Mouse (Mus musculus): ENCODE results near the gene Gpx2. TPM values are rescaled to one million over a fixed set of nuclear protein-coding genes. Genes with fewer than 3 reads are reported as not detected.

The Gpx2 gene
- polyA plus RNA-seq, 1 experiment from 2014 or later = 98.3 TPM

GRCm38 (mm10) chr12:76822651-76823041 is 27.3 kb upstream of the Gpx2 start, which contains the start of gene Rab15:
Gene Rab15 (minus strand): TSS chr12:76822908.
- Histone ChIP-seq H3K36me3 (ENCODE audit: control insufficient read depth, insufficient read depth, low read length) (no peaks in the 10 kb centered on the region), H3K27ac (ENCODE audit: low read depth) (no peak within 1 kb of the TSS), H3K9ac (ENCODE audit: low read length) (peak within 1 kb of the TSS; percentile 69), H3K4me2 (ENCODE audit: low read length) (peak within 1 kb of the TSS; percentile 77), H3K9me3 (ENCODE audit: control insufficient read depth, low read length) (no peaks in the 10 kb centered on the region), H3K4me3 (ENCODE audit: low read depth, low read length) (peak within 1 kb of the TSS; percentile 67), H3K27me3 (replicated peaks; ENCODE audit: control insufficient read depth, insufficient read depth, low read length) (peaks cover 4% of the 10 kb centered on the region; the same call in 1 of the 2 replicates), H3K4me1 (replicated peaks; ENCODE audit: control insufficient read depth, insufficient read depth, low read length) (peaks cover 31% of the 10 kb centered on the region)
- 2% methylated on average over 17 of the region's 17 CpGs for WGBS
- ATAC-seq (replicated peaks; ENCODE audit: low FRiP score, low TSS enrichment, low read depth) = peak; percentile 6; the same call in 1 of the 2 replicates
- peak; percentile 72 for DNase-seq (ENCODE audit: low spot score)

- Histone ChIP-seq H3K27ac (ENCODE audit: low read depth) (no peak overlapping the region), H3K36me3 (ENCODE audit: control insufficient read depth, insufficient read depth, low read length) (no peaks in the 10 kb centered on the region), H3K4me3 (ENCODE audit: low read depth, low read length) (peak overlapping the region; percentile 67), H3K4me1 (replicated peaks; ENCODE audit: control insufficient read depth, insufficient read depth, low read length) (peaks cover 31% of the 10 kb centered on the region), H3K9ac (ENCODE audit: low read length) (peak overlapping the region; percentile 69), H3K27me3 (replicated peaks; ENCODE audit: control insufficient read depth, insufficient read depth, low read length) (peaks cover 4% of the 10 kb centered on the region; the same call in 1 of the 2 replicates), H3K4me2 (ENCODE audit: low read length) (peak overlapping the region; percentile 77), H3K9me3 (ENCODE audit: control insufficient read depth, low read length) (no peaks in the 10 kb centered on the region)
- under 1% methylated on average over 54 of the region's 66 CpGs for WGBS
- ATAC-seq (replicated peaks; ENCODE audit: low FRiP score, low TSS enrichment, low read depth) (peak; percentile 53), DNase-seq (ENCODE audit: low spot score) (peak; percentile 79)
These were observed 26.8 kb upstream of the Gpx2 start for GRCm38 (mm10) chr12:76822002-76822650.

- DNase-seq (ENCODE audit: low spot score) = no peak
- peak; percentile 21; the same call in 1 of the 2 replicates for ATAC-seq (replicated peaks; ENCODE audit: low FRiP score, low TSS enrichment, low read depth)
- WGBS = 43% methylated on average over 4 of the region's 4 CpGs
- no peak overlapping the region for H3K4me3 ChIP-seq (ENCODE audit: low read depth, low read length)
- H3K4me2 ChIP-seq (ENCODE audit: low read length) = peak overlapping the region; percentile 77
- peaks cover 4% of the 10 kb centered on the region; the same call in 1 of the 2 replicates for H3K27me3 ChIP-seq (replicated peaks; ENCODE audit: control insufficient read depth, insufficient read depth, low read length)
- H3K9me3 ChIP-seq (ENCODE audit: control insufficient read depth, low read length) = no peaks in the 10 kb centered on the region
- no peaks in the 10 kb centered on the region for H3K36me3 ChIP-seq (ENCODE audit: control insufficient read depth, insufficient read depth, low read length)
- no peak overlapping the region for H3K9ac ChIP-seq (ENCODE audit: low read length)
- H3K27ac ChIP-seq (ENCODE audit: low read depth) = 0 out of 2 replicates have a peak overlapping the region, but pooled peaks have one; percentile 11
- peaks cover 31% of the 10 kb centered on the region for H3K4me1 ChIP-seq (replicated peaks; ENCODE audit: control insufficient read depth, insufficient read depth, low read length)
These were observed 25.3 kb upstream of the Gpx2 start for GRCm38 (mm10) chr12:76820615-76821014.

- no peak overlapping the region for H3K4me3 ChIP-seq (ENCODE audit: low read depth, low read length)
- H3K9me3 ChIP-seq (ENCODE audit: control insufficient read depth, low read length) = no peaks in the 10 kb centered on the region
- no peak overlapping the region for H3K27ac ChIP-seq (ENCODE audit: low read depth)
- ATAC-seq (replicated peaks; ENCODE audit: low FRiP score, low TSS enrichment, low read depth) = no peak
- H3K4me2 ChIP-seq (ENCODE audit: low read length) = no peak overlapping the region
- H3K27me3 ChIP-seq (replicated peaks; ENCODE audit: control insufficient read depth, insufficient read depth, low read length) = peaks cover 2% of the 10 kb centered on the region; the same call in 1 of the 2 replicates
- 61% methylated on average over 6 of the region's 6 CpGs for WGBS
- no peak for DNase-seq (ENCODE audit: low spot score)
- no peak overlapping the region for H3K9ac ChIP-seq (ENCODE audit: low read length)
- peaks cover 31% of the 10 kb centered on the region for H3K4me1 ChIP-seq (replicated peaks; ENCODE audit: control insufficient read depth, insufficient read depth, low read length)
- no peaks in the 10 kb centered on the region for H3K36me3 ChIP-seq (ENCODE audit: control insufficient read depth, insufficient read depth, low read length)
These were observed 24.5 kb upstream of the Gpx2 start for GRCm38 (mm10) chr12:76819816-76820215.

- no peak overlapping the region for H3K4me2 ChIP-seq (ENCODE audit: low read length)
- H3K27me3 ChIP-seq (replicated peaks; ENCODE audit: control insufficient read depth, insufficient read depth, low read length) = no peaks in the 10 kb centered on the region; the same call in 1 of the 2 replicates
- H3K9me3 ChIP-seq (ENCODE audit: control insufficient read depth, low read length) = no peaks in the 10 kb centered on the region
- WGBS = 80% methylated on average over 9 of the region's 9 CpGs
- DNase-seq (ENCODE audit: low spot score) (no peak), ATAC-seq (replicated peaks; ENCODE audit: low FRiP score, low TSS enrichment, low read depth) (no peak)
- H3K4me3 ChIP-seq (ENCODE audit: low read depth, low read length) = no peak overlapping the region
- H3K27ac ChIP-seq (ENCODE audit: low read depth) = no peak overlapping the region
- no peak overlapping the region for H3K9ac ChIP-seq (ENCODE audit: low read length)
- peaks cover 31% of the 10 kb centered on the region for H3K4me1 ChIP-seq (replicated peaks; ENCODE audit: control insufficient read depth, insufficient read depth, low read length)
- H3K36me3 ChIP-seq (ENCODE audit: control insufficient read depth, insufficient read depth, low read length) = no peaks in the 10 kb centered on the region
These were observed 23.6 kb upstream of the Gpx2 start for GRCm38 (mm10) chr12:76818908-76819307.

- ATAC-seq (replicated peaks; ENCODE audit: low FRiP score, low TSS enrichment, low read depth) = peak; percentile 53
- Histone ChIP-seq H3K4me3 (ENCODE audit: low read depth, low read length) (no peak overlapping the region), H3K9ac (ENCODE audit: low read length) (no peak overlapping the region), H3K4me1 (replicated peaks; ENCODE audit: control insufficient read depth, insufficient read depth, low read length) (peaks cover 31% of the 10 kb centered on the region), H3K9me3 (ENCODE audit: control insufficient read depth, low read length) (no peaks in the 10 kb centered on the region), H3K4me2 (ENCODE audit: low read length) (no peak overlapping the region; the same call in 1 of the 2 replicates), H3K27ac (ENCODE audit: low read depth) (peak overlapping the region; percentile 70), H3K27me3 (replicated peaks; ENCODE audit: control insufficient read depth, insufficient read depth, low read length) (no peaks in the 10 kb centered on the region; the same call in 1 of the 2 replicates), H3K36me3 (ENCODE audit: control insufficient read depth, insufficient read depth, low read length) (no peaks in the 10 kb centered on the region)
- peak; percentile 65 for DNase-seq (ENCODE audit: low spot score)
- 58% methylated on average over 4 of the region's 4 CpGs for WGBS
These were observed 22.8 kb upstream of the Gpx2 start for GRCm38 (mm10) chr12:76818120-76818519.

- no peak for DNase-seq (ENCODE audit: low spot score)
- H3K9me3 ChIP-seq (ENCODE audit: control insufficient read depth, low read length) = no peaks in the 10 kb centered on the region
- no peaks in the 10 kb centered on the region for H3K36me3 ChIP-seq (ENCODE audit: control insufficient read depth, insufficient read depth, low read length)
- 48% methylated on average over 4 of the region's 4 CpGs for WGBS
- peaks cover 31% of the 10 kb centered on the region for H3K4me1 ChIP-seq (replicated peaks; ENCODE audit: control insufficient read depth, insufficient read depth, low read length)
- ATAC-seq (replicated peaks; ENCODE audit: low FRiP score, low TSS enrichment, low read depth) = no peak
- H3K27ac ChIP-seq (ENCODE audit: low read depth) = no peak overlapping the region
- no peak overlapping the region for H3K9ac ChIP-seq (ENCODE audit: low read length)
- no peaks in the 10 kb centered on the region; the same call in 1 of the 2 replicates for H3K27me3 ChIP-seq (replicated peaks; ENCODE audit: control insufficient read depth, insufficient read depth, low read length)
- no peak overlapping the region for H3K4me2 ChIP-seq (ENCODE audit: low read length)
- no peak overlapping the region for H3K4me3 ChIP-seq (ENCODE audit: low read depth, low read length)
These were observed 21.8 kb upstream of the Gpx2 start for GRCm38 (mm10) chr12:76817176-76817575.

- Histone ChIP-seq H3K9me3 (ENCODE audit: control insufficient read depth, low read length) (no peaks in the 10 kb centered on the region), H3K27ac (ENCODE audit: low read depth) (no peak overlapping the region), H3K4me1 (replicated peaks; ENCODE audit: control insufficient read depth, insufficient read depth, low read length) (peaks cover 29% of the 10 kb centered on the region), H3K9ac (ENCODE audit: low read length) (no peak overlapping the region), H3K27me3 (replicated peaks; ENCODE audit: control insufficient read depth, insufficient read depth, low read length) (no peaks in the 10 kb centered on the region; the same call in 1 of the 2 replicates), H3K36me3 (ENCODE audit: control insufficient read depth, insufficient read depth, low read length) (no peaks in the 10 kb centered on the region), H3K4me2 (ENCODE audit: low read length) (no peak overlapping the region), H3K4me3 (ENCODE audit: low read depth, low read length) (no peak overlapping the region)
- no peak for ATAC-seq (replicated peaks; ENCODE audit: low FRiP score, low TSS enrichment, low read depth)
- WGBS = 39% methylated on average over 4 of the region's 4 CpGs
- no peak for DNase-seq (ENCODE audit: low spot score)
These were observed 21.4 kb upstream of the Gpx2 start for GRCm38 (mm10) chr12:76816720-76817119.

- H3K4me2 ChIP-seq (ENCODE audit: low read length) = no peak overlapping the region
- H3K4me1 ChIP-seq (replicated peaks; ENCODE audit: control insufficient read depth, insufficient read depth, low read length) = 0 out of 2 replicates have a peak, but pooled peaks cover 9% of the 10 kb centered on the region
- WGBS = 80% methylated on average over 2 of the region's 2 CpGs
- no peak overlapping the region for H3K9ac ChIP-seq (ENCODE audit: low read length)
- H3K4me3 ChIP-seq (ENCODE audit: low read depth, low read length) = no peak overlapping the region
- H3K27ac ChIP-seq (ENCODE audit: low read depth) = no peak overlapping the region
- ATAC-seq (replicated peaks; ENCODE audit: low FRiP score, low TSS enrichment, low read depth) = no peak
- DNase-seq (ENCODE audit: low spot score) = no peak
- no peaks in the 10 kb centered on the region for H3K9me3 ChIP-seq (ENCODE audit: control insufficient read depth, low read length)
- H3K36me3 ChIP-seq (ENCODE audit: control insufficient read depth, insufficient read depth, low read length) = no peaks in the 10 kb centered on the region
- H3K27me3 ChIP-seq (replicated peaks; ENCODE audit: control insufficient read depth, insufficient read depth, low read length) = no peaks in the 10 kb centered on the region
These were observed 18.8 kb upstream of the Gpx2 start for GRCm38 (mm10) chr12:76814120-76814519.

All from intestine, embryonic 14.5 days (tissue).